13 mouse cellular contexts compared by ENCODE assay signal in genomic region chr8:122742471-122742870, GRCm38 (mm10). TPM values are rescaled to one million over a fixed set of nuclear protein-coding genes. Genes with fewer than 3 reads are reported as not detected.
DNase-seq lines count a peak whose midpoint lies in the region; ATAC-seq lines count a peak whose summit lies in the region.
"Had no signal": no experiment of that assay in that cellular context is flagged by ENCODE, and none has a peak within 500 bp of the region (broad histone marks: within the 10 kb centered on the region; RNA-seq: fewer than 3 reads in every experiment).

No protein-coding gene starts in this region.

- no peaks in the 10 kb centered on the region for H3K36me3 ChIP-seq in embryonic facial prominence, embryonic 15.5 days
- no peaks in the 10 kb centered on the region for H3K36me3 ChIP-seq in hindbrain, embryonic 11.5 days (ENCODE audit: control insufficient read depth, insufficient read depth, low read length)
- no peaks in the 10 kb centered on the region for H3K36me3 ChIP-seq in midbrain, embryonic 14.5 days (ENCODE audit: control insufficient read depth, insufficient read depth, low read length)
- H3K36me3 ChIP-seq: lung, embryonic 15.5 days had no signal

- H3K4me1 ChIP-seq in embryonic facial prominence, embryonic 15.5 days, result peaks cover 53% of the 10 kb centered on the region
- H3K4me1 ChIP-seq in hindbrain, embryonic 11.5 days (replicated peaks; ENCODE audit: control insufficient read depth, insufficient read depth, low read length), result peaks cover 17% of the 10 kb centered on the region
- peaks cover 76% of the 10 kb centered on the region for H3K4me1 ChIP-seq in midbrain, embryonic 14.5 days (ENCODE audit: control insufficient read depth, insufficient read depth, low read length)
- H3K4me1 ChIP-seq: lung, embryonic 15.5 days had no signal

- H3K9me3 ChIP-seq in embryonic facial prominence, embryonic 15.5 days (replicated peaks), result no peaks in the 10 kb centered on the region
- H3K9me3 ChIP-seq in hindbrain, embryonic 11.5 days (ENCODE audit: control insufficient read depth, low read length), result no peaks in the 10 kb centered on the region
- H3K9me3 ChIP-seq in midbrain, embryonic 14.5 days (ENCODE audit: control insufficient read depth, low read length), result no peaks in the 10 kb centered on the region
- H3K9me3 ChIP-seq: lung, embryonic 15.5 days had no signal

- H3K27ac ChIP-seq in embryonic facial prominence, embryonic 15.5 days (replicated peaks), result peak overlapping the region; percentile 51; the same call in 1 of the 2 replicates
- peak overlapping the region; percentile 51 for H3K27ac ChIP-seq in hindbrain, embryonic 11.5 days (ENCODE audit: low read depth, low read length)
- peak overlapping the region; percentile 95 for H3K27ac ChIP-seq in midbrain, embryonic 14.5 days (replicated peaks; ENCODE audit: low read depth, low read length)
- H3K27ac ChIP-seq: lung, embryonic 15.5 days had no signal

- ATAC-seq in embryonic facial prominence, embryonic 15.5 days (ENCODE audit: insufficient number of reproducible peaks, low FRiP score, low TSS enrichment, low read depth), result no peak
- no peak for ATAC-seq in hindbrain, embryonic 11.5 days (ENCODE audit: low FRiP score)
- no peak for ATAC-seq in midbrain, embryonic 14.5 days (ENCODE audit: low FRiP score, low TSS enrichment)

- H3K4me3 ChIP-seq in embryonic facial prominence, embryonic 15.5 days (replicated peaks), result no peak overlapping the region
- H3K4me3 ChIP-seq in hindbrain, embryonic 11.5 days (ENCODE audit: low read depth, low read length), result no peak overlapping the region
- H3K4me3 ChIP-seq in midbrain, embryonic 14.5 days (replicated peaks; ENCODE audit: low read depth, low read length), result no peak overlapping the region
- H3K4me3 ChIP-seq: lung, embryonic 15.5 days had no signal

- no peak overlapping the region; the same call in 1 of the 2 replicates for H3K4me2 ChIP-seq in embryonic facial prominence, embryonic 15.5 days (replicated peaks)
- H3K4me2 ChIP-seq in hindbrain, embryonic 11.5 days (replicated peaks; ENCODE audit: low read depth, low read length), result no peak overlapping the region
- peak overlapping the region; percentile 24 for H3K4me2 ChIP-seq in midbrain, embryonic 14.5 days (ENCODE audit: low read length)
- H3K4me2 ChIP-seq: lung, embryonic 15.5 days had no signal

- intact Hi-C loops in left cerebral cortex, postnatal 10 days (cut with DNase I), result no loop called here

- peak; percentile 45 for DNase-seq in brain, adult 2 months (ENCODE audit: low read depth, low spot score)
- no peak for DNase-seq in hindbrain, embryonic 11.5 days (ENCODE audit: low spot score)
- peak; percentile 77 for DNase-seq in midbrain, embryonic 14.5 days
- no peak for DNase-seq in left cerebral cortex, postnatal 10 days (ENCODE audit: extremely low spot score in 1 of 2, low spot score in 2 of 2)
- no peak for DNase-seq in ovary, postnatal 36 days (ENCODE audit: low spot score)
- no peak for DNase-seq in layer of hippocampus, adult 9-11 months
- DNase-seq: adrenal gland, adult 8-10 months; cerebellum, postnatal 14 days; kidney, adult 18-20 months; kidney, postnatal 25 days; liver had no signal

- H3K9ac ChIP-seq in embryonic facial prominence, embryonic 15.5 days, result no peak overlapping the region
- no peak overlapping the region for H3K9ac ChIP-seq in hindbrain, embryonic 11.5 days (ENCODE audit: low read depth, low read length)
- H3K9ac ChIP-seq in midbrain, embryonic 14.5 days (replicated peaks; ENCODE audit: low read length), result no peak overlapping the region
- H3K9ac ChIP-seq: lung, embryonic 15.5 days had no signal

- WGBS in embryonic facial prominence, embryonic 15.5 days, result 10% methylated on average over 19 of the region's 19 CpGs
- 14% methylated on average over 19 of the region's 19 CpGs for WGBS in hindbrain, embryonic 11.5 days
- 8% methylated on average over 19 of the region's 19 CpGs for WGBS in midbrain, embryonic 14.5 days

- H3K27me3 ChIP-seq in embryonic facial prominence, embryonic 15.5 days, result peaks cover 44% of the 10 kb centered on the region
- H3K27me3 ChIP-seq in hindbrain, embryonic 11.5 days (ENCODE audit: control insufficient read depth, insufficient read depth, low read length), result no peaks in the 10 kb centered on the region
- no peaks in the 10 kb centered on the region for H3K27me3 ChIP-seq in midbrain, embryonic 14.5 days (ENCODE audit: control insufficient read depth, insufficient read depth, low read length)

RNA-seq across cellular contexts. Expression of gene Acsf3, which starts 32.8 kb away (rescaled TPM):
- polyA plus RNA-seq in embryonic facial prominence, embryonic 15.5 days (2015; fragmentation: Nextera tagmentation; extraction: Ambion mirVana), result 17.1 and 17.2 TPM in 2 replicates
- polyA plus RNA-seq in hindbrain, embryonic 11.5 days (2014; fragmentation: Nextera tagmentation; extraction: Ambion mirVana), result 11.5 and 15.4 TPM in 2 replicates
- polyA plus RNA-seq in midbrain, embryonic 14.5 days (2014; fragmentation: Nextera tagmentation; extraction: Ambion mirVana), result 16.3 and 16.8 TPM in 2 replicates
- total RNA-seq in left cerebral cortex, postnatal 10 days (2021), result 10 to 100 TPM; 17.8 to 18.1 TPM

RNA-seq across cellular contexts. Expression of gene Cbfa2t3, which starts 43.6 kb away (rescaled TPM):
- polyA plus RNA-seq in embryonic facial prominence, embryonic 15.5 days (2015; fragmentation: Nextera tagmentation; extraction: Ambion mirVana), result 6.2 and 6.4 TPM in 2 replicates
- 7.3 and 8.9 TPM in 2 replicates for polyA plus RNA-seq in hindbrain, embryonic 11.5 days (2014; fragmentation: Nextera tagmentation; extraction: Ambion mirVana)
- 25.2 and 28.7 TPM in 2 replicates for polyA plus RNA-seq in midbrain, embryonic 14.5 days (2014; fragmentation: Nextera tagmentation; extraction: Ambion mirVana)
- 10 to 100 TPM; 17.8 to 18.8 TPM for total RNA-seq in left cerebral cortex, postnatal 10 days (2021)

Comparison
In these comparisons a context has a peak if more than half of its experiments do, and no peak if none do; other contexts are left out.
1. DNase-seq: peak in brain, adult 2 months (single experiment) and midbrain, embryonic 14.5 days (single experiment); none in hindbrain, embryonic 11.5 days (single experiment), left cerebral cortex, postnatal 10 days (0 of 2), ovary, postnatal 36 days (single experiment) and layer of hippocampus, adult 9-11 months (single experiment).
2. Peak in every context shown above with its lines, with median percentiles within 50 percentile points of each other: H3K27ac ChIP-seq.